Mouse (Mus musculus) midbrain, embryonic 14.5 days (tissue): ENCODE measurements at regions not wholly inside any gene's neighbourhood (a gene's known extent, or its start where the extent isn't known, plus 50 kb on each side); places are given as distances from the start of the nearest gene placed in this dataset.

Source experiments
- ATAC-seq: fragments of 200-750 bp; cut with Nextera tagmentation; 2 replicates; pipeline ENCODE4 v1.8.0; 2017; ENCODE audit warnings: moderate number of reproducible peaks, moderate library complexity; ENCODE audit not compliant: low FRiP score, low TSS enrichment
- DNase-seq: peaks from one replicate; pipeline ENCODE4 v3.0.0-alpha.2; 2015
- H3K27ac ChIP-seq: fragments of 300-500 bp; sonication (generic); replicated peaks from 2 replicates; pipeline ENCODE4 v1.5.1; 2014; ENCODE audit warnings: mild to moderate bottlenecking, low read depth, low read length, moderate library complexity
- H3K27me3 ChIP-seq: fragments of 300-500 bp; sonication (generic); 2 replicates; pipeline ENCODE4 v1.6.1; 2014; ENCODE audit warnings: low read length, control low read depth, mixed read lengths; ENCODE audit not compliant: control insufficient read depth, insufficient read depth
- H3K36me3 ChIP-seq: fragments of 300-500 bp; sonication (generic); 2 replicates; pipeline ENCODE4 v1.6.1; 2014; ENCODE audit warnings: low read length, control low read depth; ENCODE audit not compliant: control insufficient read depth, insufficient read depth
- H3K4me1 ChIP-seq: fragments of 300-500 bp; sonication (generic); 2 replicates; pipeline ENCODE4 v1.6.1; 2014; ENCODE audit warnings: mild to moderate bottlenecking, antibody characterized with exemption, low read length, control low read depth; ENCODE audit not compliant: control insufficient read depth, insufficient read depth
- H3K4me2 ChIP-seq: fragments of 300-500 bp; sonication (generic); 2 replicates; pipeline ENCODE4 v1.6.1; 2014; ENCODE audit warnings: mild to moderate bottlenecking, low read length, moderate library complexity
- H3K4me3 ChIP-seq: fragments of 300-500 bp; sonication (generic); replicated peaks from 2 replicates; pipeline ENCODE4 v1.5.1; 2014; ENCODE audit warnings: low read depth, low read length
- H3K9ac ChIP-seq: fragments of 300-500 bp; sonication (generic); replicated peaks from 2 replicates; pipeline ENCODE4 v1.6.1; 2014; ENCODE audit warnings: mild to moderate bottlenecking, low read length, moderate library complexity
- H3K9me3 ChIP-seq: fragments of 300-500 bp; sonication (generic); 2 replicates; pipeline ENCODE4 v1.6.1; 2016; ENCODE audit warnings: low read length, control low read depth, mixed read lengths; ENCODE audit not compliant: control insufficient read depth
- WGBS: fragments of 180-500 bp; shearing (Covaris S2); extraction: QIAGEN DNeasy Blood & Tissue Kit; methylation state at CpG from one replicate; pipeline ENCODE4 v1.1.7; 2014; 5-methylcytosine and 5-hydroxymethylcytosine counted together

- H3K9me3 ChIP-seq = no peaks in the 10 kb centered on the region
Measured at GRCm38 (mm10) chr12:118391654-118392053, 90.4 kb upstream of the Sp4 start.

GRCm38 (mm10) chr12:118381013-118381412 lies 79.8 kb upstream of the Sp4 start:
- Histone ChIP-seq H3K27me3 (no peaks in the 10 kb centered on the region), H3K4me2 (no peak overlapping the region)

More at GRCm38 (mm10) chr12:118391654-118392053, 90.4 kb upstream of the Sp4 start:
- ATAC-seq = peak; percentile 17; the same call in 1 of the 2 replicates
- Histone ChIP-seq H3K9ac (no peak overlapping the region), H3K27ac (no peak overlapping the region), H3K36me3 (no peaks in the 10 kb centered on the region), H3K27me3 (no peaks in the 10 kb centered on the region), H3K4me2 (no peak overlapping the region), H3K4me3 (no peak overlapping the region), H3K4me1 (no peaks in the 10 kb centered on the region)
- DNase-seq = no peak

GRCm38 (mm10) chr12:118377898-118378297 lies 76.7 kb upstream of the Sp4 start:
- DNase-seq = no peak
- Histone ChIP-seq H3K36me3 (no peaks in the 10 kb centered on the region), H3K27me3 (no peaks in the 10 kb centered on the region), H3K27ac (no peak overlapping the region), H3K9me3 (no peaks in the 10 kb centered on the region), H3K9ac (no peak overlapping the region), H3K4me3 (no peak overlapping the region), H3K4me2 (no peak overlapping the region), H3K4me1 (no peaks in the 10 kb centered on the region)
- ATAC-seq = no peak
- WGBS = 86% methylated on average over 5 of the region's 5 CpGs

More at GRCm38 (mm10) chr12:118381013-118381412, 79.8 kb upstream of the Sp4 start:
- ATAC-seq (no peak), DNase-seq (no peak)
- 93% methylated on average over 3 of the region's 3 CpGs for WGBS
- H3K9me3 ChIP-seq = no peaks in the 10 kb centered on the region
- no peak overlapping the region for H3K9ac ChIP-seq
- no peak overlapping the region for H3K4me3 ChIP-seq
- no peaks in the 10 kb centered on the region for H3K36me3 ChIP-seq
- no peak overlapping the region for H3K27ac ChIP-seq
- no peaks in the 10 kb centered on the region for H3K4me1 ChIP-seq

- Histone ChIP-seq H3K4me1 (no peaks in the 10 kb centered on the region), H3K27me3 (no peaks in the 10 kb centered on the region), H3K4me3 (no peak overlapping the region), H3K27ac (no peak overlapping the region), H3K9me3 (no peaks in the 10 kb centered on the region), H3K4me2 (no peak overlapping the region), H3K36me3 (no peaks in the 10 kb centered on the region), H3K9ac (no peak overlapping the region)
- DNase-seq (no peak), ATAC-seq (no peak)
- WGBS = 87% methylated on average over 14 of the region's 14 CpGs
Measured at GRCm38 (mm10) chr12:118376521-118377493, 75.6 kb upstream of the Sp4 start.

GRCm38 (mm10) chr12:118373250-118373649 lies 72.0 kb upstream of the Sp4 start:
- ATAC-seq (no peak), DNase-seq (no peak)
- WGBS = 86% methylated on average over 6 of the region's 6 CpGs
- no peaks in the 10 kb centered on the region for H3K27me3 ChIP-seq
- no peak overlapping the region for H3K27ac ChIP-seq
- no peak overlapping the region for H3K4me2 ChIP-seq
- no peaks in the 10 kb centered on the region for H3K9me3 ChIP-seq
- no peak overlapping the region for H3K9ac ChIP-seq
- no peaks in the 10 kb centered on the region for H3K4me1 ChIP-seq
- no peaks in the 10 kb centered on the region for H3K36me3 ChIP-seq
- H3K4me3 ChIP-seq = no peak overlapping the region

GRCm38 (mm10) chr12:118371905-118372304 lies 70.7 kb upstream of the Sp4 start:
- no peak for ATAC-seq
- WGBS = 95% methylated on average over 4 of the region's 4 CpGs

GRCm38 (mm10) chr12:118367307-118368076 lies 66.3 kb upstream of the Sp4 start:
- H3K9ac ChIP-seq = no peak overlapping the region
- H3K4me1 ChIP-seq = no peaks in the 10 kb centered on the region
- no peak overlapping the region for H3K4me2 ChIP-seq
- no peaks in the 10 kb centered on the region for H3K36me3 ChIP-seq
- DNase-seq (no peak), ATAC-seq (no peak)
- no peaks in the 10 kb centered on the region for H3K27me3 ChIP-seq
- H3K9me3 ChIP-seq = no peaks in the 10 kb centered on the region
- H3K4me3 ChIP-seq = no peak overlapping the region
- WGBS = 91% methylated on average over 10 of the region's 10 CpGs
- no peak overlapping the region for H3K27ac ChIP-seq

More at GRCm38 (mm10) chr12:118371905-118372304, 70.7 kb upstream of the Sp4 start:
- Histone ChIP-seq H3K4me1 (no peaks in the 10 kb centered on the region), H3K4me2 (no peak overlapping the region), H3K9ac (no peak overlapping the region), H3K36me3 (no peaks in the 10 kb centered on the region), H3K27me3 (no peaks in the 10 kb centered on the region), H3K4me3 (no peak overlapping the region), H3K9me3 (no peaks in the 10 kb centered on the region), H3K27ac (no peak overlapping the region)
- DNase-seq = no peak

GRCm38 (mm10) chr12:118352866-118353265 lies 51.6 kb upstream of the Sp4 start:
- Histone ChIP-seq H3K27me3 (no peaks in the 10 kb centered on the region), H3K36me3 (no peaks in the 10 kb centered on the region), H3K4me2 (no peak overlapping the region), H3K27ac (no peak overlapping the region), H3K4me1 (no peaks in the 10 kb centered on the region), H3K9ac (no peak overlapping the region), H3K9me3 (no peaks in the 10 kb centered on the region), H3K4me3 (no peak overlapping the region)
- WGBS = 79% methylated on average over 7 of the region's 7 CpGs
- no peak for ATAC-seq
- no peak for DNase-seq
